Mouse (Mus musculus) hindbrain, embryonic 15.5 days (tissue): Measurements from ENCODE around the gene Synj2. TPM values are rescaled to one million over a fixed set of nuclear protein-coding genes. Genes with fewer than 3 reads are reported as not detected.

Experiments
- ATAC-seq: fragments of 200-750 bp; cut with Nextera tagmentation; 2 replicates; pipeline ENCODE4 v1.8.0; 2017; ENCODE audit warnings: low read depth, moderate number of reproducible peaks, moderate TSS enrichment; ENCODE audit not compliant: low FRiP score
- H3K27ac ChIP-seq: fragments of 300-500 bp; sonication (generic); replicated peaks from 2 replicates; pipeline ENCODE4 v1.5.1; 2015; ENCODE audit warnings: mild to moderate bottlenecking, inconsistent platforms
- H3K27me3 ChIP-seq: fragments of 300-500 bp; sonication (generic); 2 replicates; pipeline ENCODE4 v1.6.1; 2015; ENCODE audit warnings: control low read depth, inconsistent platforms
- H3K36me3 ChIP-seq: fragments of 300-500 bp; sonication (generic); 2 replicates; pipeline ENCODE4 v1.6.1; 2015; ENCODE audit warnings: control low read depth, inconsistent platforms
- H3K4me1 ChIP-seq: fragments of 300-500 bp; sonication (generic); replicated peaks from 2 replicates; pipeline ENCODE4 v1.6.1; 2015; ENCODE audit warnings: control low read depth, inconsistent platforms
- H3K4me2 ChIP-seq: fragments of 300-500 bp; sonication (generic); 2 replicates; pipeline ENCODE4 v1.6.1; 2015; ENCODE audit warnings: moderate library complexity, mild to moderate bottlenecking, inconsistent platforms
- H3K4me3 ChIP-seq: fragments of 300-500 bp; sonication (generic); 2 replicates; pipeline ENCODE4 v1.5.1; 2015; ENCODE audit warnings: mild to moderate bottlenecking, inconsistent platforms
- H3K9ac ChIP-seq: fragments of 300-500 bp; sonication (generic); 2 replicates; pipeline ENCODE4 v1.6.1; 2015; ENCODE audit warnings: inconsistent platforms
- H3K9me3 ChIP-seq: fragments of 300-500 bp; sonication (generic); 2 replicates; pipeline ENCODE4 v1.6.1; 2016; ENCODE audit warnings: control low read depth, inconsistent platforms
- WGBS: fragments of 180-500 bp; shearing (Covaris S2); methylation state at CpG from one replicate; pipeline ENCODE4 v1.1.7; 2015; 5-methylcytosine and 5-hydroxymethylcytosine counted together
- polyA plus RNA-seq: library from polyadenylated mRNA; unstranded; fragments of >200 nt; fragmentation: Nextera tagmentation; extraction: Ambion mirVana; gene quantifications from 2 replicates; pipeline ENCODE4 v1.2.1, GENCODE M21; 2015

Gene Synj2
- polyA plus RNA-seq, 1 experiment from 2014 or later, result 1.7 TPM

DNA sequence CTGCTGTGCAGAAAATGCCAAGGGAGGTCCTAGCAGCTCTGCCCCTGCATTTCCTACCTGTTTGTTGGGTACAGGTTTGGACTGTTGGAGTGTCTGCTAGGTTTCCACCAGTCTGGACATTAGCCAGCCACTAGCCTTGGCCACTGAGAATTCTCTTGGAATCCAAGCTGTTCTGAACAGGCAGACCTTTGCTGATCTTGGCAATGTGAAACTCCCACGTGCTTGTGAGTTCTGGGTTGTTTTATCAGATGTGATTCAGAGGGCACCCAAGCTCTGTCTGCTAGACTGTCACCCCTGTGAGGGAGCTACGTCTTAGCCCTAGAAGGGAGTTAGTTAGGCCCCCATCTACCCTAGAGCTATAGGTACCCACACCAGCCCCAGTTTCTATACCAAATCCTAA, 3.6 kb upstream of the Synj2 start:
- H3K27me3 ChIP-seq, result peaks cover 25% of the 10 kb centered on the region
- no peaks in the 10 kb centered on the region for H3K36me3 ChIP-seq
- no peak overlapping the region for H3K4me3 ChIP-seq
- no peak overlapping the region for H3K4me2 ChIP-seq
- no peak overlapping the region for H3K27ac ChIP-seq
- peaks cover 32% of the 10 kb centered on the region for H3K4me1 ChIP-seq
- no peak overlapping the region for H3K9ac ChIP-seq
- ATAC-seq, result no peak
- H3K9me3 ChIP-seq, result no peaks in the 10 kb centered on the region
- 83% methylated on average over 2 of the region's 2 CpGs for WGBS

DNA sequence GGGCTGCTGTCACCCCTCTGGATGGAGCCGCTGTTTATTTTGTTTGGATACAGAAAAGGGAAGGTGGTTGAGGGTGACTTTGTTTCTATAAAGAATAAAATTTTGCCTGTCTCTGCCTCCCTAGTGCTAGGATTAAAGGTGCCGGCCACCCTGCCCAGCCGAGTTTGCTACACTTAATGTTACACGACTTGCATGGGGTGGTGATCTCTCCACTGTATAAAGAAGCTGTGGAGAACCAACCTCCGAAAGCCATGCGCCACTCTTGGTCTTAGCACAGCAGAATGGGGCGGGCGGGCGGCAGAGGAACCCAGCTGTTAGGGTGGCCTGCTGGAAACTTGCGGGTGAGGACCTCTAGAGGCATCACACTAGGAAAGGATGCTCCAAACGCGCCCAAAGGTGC, 1.2 kb upstream of the Synj2 start:
- Histone ChIP-seq H3K4me1 (peaks cover 25% of the 10 kb centered on the region), H3K27ac (no peak overlapping the region), H3K9ac (no peak overlapping the region), H3K4me3 (no peak overlapping the region), H3K36me3 (no peaks in the 10 kb centered on the region), H3K9me3 (no peaks in the 10 kb centered on the region), H3K4me2 (no peak overlapping the region), H3K27me3 (peaks cover 31% of the 10 kb centered on the region)
- WGBS, result 64% methylated on average over 12 of the region's 12 CpGs
- ATAC-seq, result no peak

DNA sequence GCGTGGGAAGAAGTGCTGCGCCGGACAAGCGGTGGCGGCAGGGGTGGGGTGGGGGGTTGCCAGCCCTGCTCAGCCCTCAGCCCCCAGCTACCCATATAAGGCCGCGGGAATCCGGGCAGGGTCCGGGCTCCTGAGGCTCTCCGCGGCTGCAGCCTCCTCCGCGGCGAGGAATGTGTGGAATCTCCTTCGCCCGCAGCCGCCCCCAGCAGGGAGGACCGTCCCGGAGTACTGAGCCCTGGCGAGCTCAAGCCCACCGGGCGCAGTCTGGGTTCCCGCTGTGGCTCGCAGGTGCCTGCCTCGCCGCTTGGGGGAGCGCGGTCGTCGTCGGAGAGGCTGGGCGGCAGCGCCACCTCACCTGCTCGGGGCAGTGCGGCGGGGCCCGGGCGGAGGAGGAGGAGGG, 288 bp upstream of the Synj2 start:
- no peak overlapping the region for H3K27ac ChIP-seq
- ATAC-seq, result peak; percentile 69
- H3K36me3 ChIP-seq, result no peaks in the 10 kb centered on the region
- H3K27me3 ChIP-seq, result peaks cover 31% of the 10 kb centered on the region
- H3K9me3 ChIP-seq, result no peaks in the 10 kb centered on the region
- peak overlapping the region; percentile 96 for H3K4me2 ChIP-seq
- under 1% methylated on average over 24 of the region's 38 CpGs for WGBS
- H3K4me3 ChIP-seq, result peak overlapping the region; percentile 56
- 0 out of 2 replicates have a peak overlapping the region, but pooled peaks have one; percentile 27 for H3K9ac ChIP-seq
- peaks cover 16% of the 10 kb centered on the region for H3K4me1 ChIP-seq

DNA sequence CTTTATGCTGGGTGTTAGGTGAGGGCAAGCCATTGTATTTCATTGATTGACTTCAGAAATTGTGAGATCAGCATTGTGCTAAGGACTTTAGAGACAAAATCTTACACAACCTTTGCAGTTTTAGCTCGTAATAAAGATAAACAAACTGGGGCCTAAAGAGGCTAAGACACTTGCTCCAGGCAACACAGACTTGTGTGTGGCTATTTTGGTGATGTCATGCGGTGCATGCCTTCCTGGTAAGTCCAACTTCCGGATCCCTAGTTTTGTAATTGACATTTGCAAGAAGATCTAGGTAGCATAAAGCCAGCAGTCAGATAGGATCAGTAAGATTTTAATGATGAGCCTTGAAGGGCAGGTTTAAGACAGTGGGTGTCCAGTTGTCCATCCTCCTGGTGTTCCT, 1.1 kb downstream of the Synj2 start:
- Histone ChIP-seq H3K9ac (no peak overlapping the region), H3K27me3 (peaks cover 28% of the 10 kb centered on the region), H3K4me3 (0 out of 2 replicates have a peak overlapping the region, but pooled peaks have one; percentile 56), H3K36me3 (no peaks in the 10 kb centered on the region), H3K9me3 (no peaks in the 10 kb centered on the region), H3K4me1 (peaks cover 11% of the 10 kb centered on the region), H3K4me2 (peak overlapping the region; percentile 96; the same call in 1 of the 2 replicates), H3K27ac (no peak overlapping the region)
- no peak for ATAC-seq
- 85% methylated on average over 3 of the region's 3 CpGs for WGBS

DNA sequence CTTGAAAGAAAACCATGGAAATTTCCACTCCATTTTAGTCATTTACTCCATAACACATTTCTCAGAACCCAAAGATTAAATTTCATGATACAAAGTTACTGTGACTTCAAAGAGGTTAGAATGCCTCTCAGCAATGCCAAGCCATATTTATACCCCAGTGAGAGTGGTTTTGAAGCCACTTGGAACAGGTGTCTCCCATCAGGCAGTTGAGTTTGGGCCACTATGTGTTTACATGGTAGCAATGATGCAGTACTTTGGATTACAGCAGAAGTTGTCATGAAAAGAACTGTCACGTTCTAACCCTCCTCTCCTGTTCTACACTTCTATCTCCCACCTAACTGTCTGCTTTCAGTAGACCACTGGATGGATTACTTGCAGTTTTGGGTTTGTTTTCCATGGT, 2.0 kb downstream of the Synj2 start:
- peaks cover 11% of the 10 kb centered on the region for H3K4me1 ChIP-seq
- peaks cover 28% of the 10 kb centered on the region for H3K27me3 ChIP-seq
- no peaks in the 10 kb centered on the region for H3K9me3 ChIP-seq
- ATAC-seq, result no peak
- H3K4me3 ChIP-seq, result no peak overlapping the region
- no peak overlapping the region for H3K27ac ChIP-seq
- no peaks in the 10 kb centered on the region for H3K36me3 ChIP-seq
- H3K4me2 ChIP-seq, result no peak overlapping the region
- 83% methylated on average over 1 of the region's 1 CpGs for WGBS
- no peak overlapping the region for H3K9ac ChIP-seq

GRCm38 (mm10) chr17:5947039-5947438, 6.0 kb downstream of the Synj2 start:
- H3K27me3 ChIP-seq, result peaks cover 11% of the 10 kb centered on the region
- H3K4me1 ChIP-seq, result no peaks in the 10 kb centered on the region
- no peaks in the 10 kb centered on the region for H3K9me3 ChIP-seq
- H3K4me2 ChIP-seq, result no peak overlapping the region
- no peak overlapping the region for H3K4me3 ChIP-seq
- no peak overlapping the region for H3K9ac ChIP-seq
- 87% methylated on average over 3 of the region's 3 CpGs for WGBS
- H3K36me3 ChIP-seq, result no peaks in the 10 kb centered on the region
- no peak overlapping the region for H3K27ac ChIP-seq
- no peak for ATAC-seq

GRCm38 (mm10) chr17:5952455-5952854, 11.4 kb downstream of the Synj2 start:
- no peak for ATAC-seq
- no peaks in the 10 kb centered on the region for H3K9me3 ChIP-seq
- WGBS, result 82% methylated on average over 4 of the region's 4 CpGs
- H3K4me2 ChIP-seq, result no peak overlapping the region
- H3K9ac ChIP-seq, result no peak overlapping the region
- H3K27ac ChIP-seq, result no peak overlapping the region
- H3K4me1 ChIP-seq, result no peaks in the 10 kb centered on the region
- no peaks in the 10 kb centered on the region for H3K36me3 ChIP-seq
- H3K4me3 ChIP-seq, result no peak overlapping the region
- H3K27me3 ChIP-seq, result no peaks in the 10 kb centered on the region

- Histone ChIP-seq H3K9ac (no peak overlapping the region), H3K27ac (no peak overlapping the region), H3K36me3 (no peaks in the 10 kb centered on the region), H3K4me3 (no peak overlapping the region), H3K9me3 (no peaks in the 10 kb centered on the region), H3K4me2 (no peak overlapping the region), H3K4me1 (no peaks in the 10 kb centered on the region), H3K27me3 (no peaks in the 10 kb centered on the region)
- ATAC-seq, result no peak
- WGBS, result 63% methylated on average over 2 of the region's 2 CpGs
Observed at GRCm38 (mm10) chr17:5956350-5957000, 15.4 kb downstream of the Synj2 start.

DNA sequence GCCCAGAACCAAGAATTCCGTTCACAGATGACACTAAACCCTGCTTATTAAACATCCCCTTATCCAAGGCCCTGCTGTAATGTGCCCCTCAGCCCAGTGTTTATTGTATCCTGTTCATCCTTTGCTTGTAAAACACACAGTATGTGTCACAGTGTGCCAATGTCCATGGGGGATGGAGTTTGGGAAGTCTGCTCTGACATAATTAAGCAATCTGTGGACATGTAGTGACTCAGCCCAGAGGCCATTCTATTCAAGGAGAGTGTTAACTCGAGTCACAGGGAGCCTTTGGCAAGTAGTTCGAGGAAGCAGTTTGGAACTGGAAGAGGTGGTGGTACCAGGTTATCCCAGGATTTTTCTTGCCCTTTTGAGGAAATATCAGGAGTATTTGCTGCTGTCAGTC, 16.0 kb downstream of the Synj2 start:
- Histone ChIP-seq H3K9me3 (no peaks in the 10 kb centered on the region), H3K4me2 (no peak overlapping the region), H3K4me1 (no peaks in the 10 kb centered on the region), H3K36me3 (no peaks in the 10 kb centered on the region), H3K4me3 (no peak overlapping the region), H3K27ac (no peak overlapping the region), H3K27me3 (no peaks in the 10 kb centered on the region), H3K9ac (no peak overlapping the region)
- no peak for ATAC-seq
- WGBS, result 74% methylated on average over 3 of the region's 3 CpGs

GRCm38 (mm10) chr17:5958229-5958628, 17.1 kb downstream of the Synj2 start:
- no peak overlapping the region for H3K4me3 ChIP-seq
- ATAC-seq, result no peak

GRCm38 (mm10) chr17:5958636-5959035, 17.6 kb downstream of the Synj2 start:
- H3K27me3 ChIP-seq, result no peaks in the 10 kb centered on the region
- no peak overlapping the region for H3K4me2 ChIP-seq
- H3K27ac ChIP-seq, result no peak overlapping the region
- H3K9ac ChIP-seq, result no peak overlapping the region
- WGBS, result 85% methylated on average over 10 of the region's 10 CpGs
- H3K4me3 ChIP-seq, result no peak overlapping the region
- ATAC-seq, result no peak
- H3K36me3 ChIP-seq, result no peaks in the 10 kb centered on the region
- no peaks in the 10 kb centered on the region for H3K4me1 ChIP-seq
- H3K9me3 ChIP-seq, result no peaks in the 10 kb centered on the region

More at GRCm38 (mm10) chr17:5958229-5958628, 17.1 kb downstream of the Synj2 start:
- Histone ChIP-seq H3K4me2 (no peak overlapping the region), H3K4me1 (no peaks in the 10 kb centered on the region), H3K9me3 (no peaks in the 10 kb centered on the region), H3K9ac (no peak overlapping the region), H3K27me3 (no peaks in the 10 kb centered on the region), H3K27ac (no peak overlapping the region), H3K36me3 (no peaks in the 10 kb centered on the region)
- WGBS, result 93% methylated on average over 5 of the region's 5 CpGs

DNA sequence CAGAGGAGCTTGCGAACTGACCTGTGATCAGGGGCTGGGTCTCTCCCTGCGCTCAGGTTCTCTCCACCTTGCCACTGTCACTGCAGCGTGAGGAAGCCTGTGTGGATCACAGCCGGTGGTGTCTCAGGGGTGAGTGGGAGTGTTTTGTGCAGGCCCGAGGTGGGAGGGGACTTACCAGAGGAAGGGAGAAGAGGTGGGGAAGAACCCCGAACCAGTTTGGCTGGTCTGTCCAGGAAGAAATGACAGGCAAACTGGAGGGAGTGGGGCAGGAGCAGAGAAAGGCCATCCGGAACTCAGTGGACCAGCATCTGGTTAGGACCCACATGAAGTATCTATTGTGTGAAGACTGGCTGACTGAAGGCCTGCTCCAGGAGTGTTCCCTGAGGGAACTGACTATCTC, 18.0 kb downstream of the Synj2 start:
- no peaks in the 10 kb centered on the region for H3K4me1 ChIP-seq
- H3K27me3 ChIP-seq, result no peaks in the 10 kb centered on the region
- H3K4me3 ChIP-seq, result no peak overlapping the region
- H3K9ac ChIP-seq, result no peak overlapping the region
- 75% methylated on average over 7 of the region's 7 CpGs for WGBS
- no peaks in the 10 kb centered on the region for H3K9me3 ChIP-seq
- no peak overlapping the region for H3K27ac ChIP-seq
- H3K4me2 ChIP-seq, result no peak overlapping the region
- no peaks in the 10 kb centered on the region for H3K36me3 ChIP-seq
- ATAC-seq, result no peak

GRCm38 (mm10) chr17:5959802-5960201, 18.7 kb downstream of the Synj2 start:
- 58% methylated on average over 9 of the region's 9 CpGs for WGBS
- no peaks in the 10 kb centered on the region for H3K36me3 ChIP-seq
- H3K27ac ChIP-seq, result no peak overlapping the region
- H3K4me2 ChIP-seq, result no peak overlapping the region
- H3K4me1 ChIP-seq, result no peaks in the 10 kb centered on the region
- H3K4me3 ChIP-seq, result no peak overlapping the region
- H3K27me3 ChIP-seq, result no peaks in the 10 kb centered on the region
- no peak overlapping the region for H3K9ac ChIP-seq
- H3K9me3 ChIP-seq, result no peaks in the 10 kb centered on the region
- ATAC-seq, result no peak
